Mouse (Mus musculus) embryo, embryonic 11.5 days (tissue): ENCODE results near the gene Timm17a.

Experiments
- DNase-seq: peaks from one replicate; pipeline ENCODE4 v3.0.0-alpha.2; 2012; ENCODE audit warnings: low read depth, low spot score

The Timm17a gene

GRCm38 (mm10) chr1:135313284-135314031, at the start of gene Timm17a:
TSS of gene Timm17a (minus strand) at chr1:135313778.
- peak; percentile 85 for DNase-seq

GRCm38 (mm10) chr1:135362115-135362514, 48.5 kb upstream of the Timm17a start:
- DNase-seq, result no peak

- DNase-seq, result no peak
Measured at GRCm38 (mm10) chr1:135361491-135361890, 47.9 kb upstream of the Timm17a start.

- no peak for DNase-seq
Measured at GRCm38 (mm10) chr1:135359071-135359470, 45.5 kb upstream of the Timm17a start.

GRCm38 (mm10) chr1:135351953-135352352, 38.4 kb upstream of the Timm17a start:
- DNase-seq, result no peak

- no peak for DNase-seq
Measured at GRCm38 (mm10) chr1:135347498-135348169, 34.1 kb upstream of the Timm17a start.

GRCm38 (mm10) chr1:135346891-135347290, 33.3 kb upstream of the Timm17a start:
- DNase-seq, result no peak

- no peak for DNase-seq
Measured at GRCm38 (mm10) chr1:135344026-135344425, 30.4 kb upstream of the Timm17a start.

GRCm38 (mm10) chr1:135341947-135342346, 28.4 kb upstream of the Timm17a start:
- DNase-seq, result no peak

- DNase-seq, result no peak
Measured at GRCm38 (mm10) chr1:135330578-135330977, 17.0 kb upstream of the Timm17a start.

GRCm38 (mm10) chr1:135328368-135328767, 14.8 kb upstream of the Timm17a start:
- no peak for DNase-seq

GRCm38 (mm10) chr1:135325934-135326333, 12.4 kb upstream of the Timm17a start:
- no peak for DNase-seq

- DNase-seq, result peak; percentile 57
Measured at GRCm38 (mm10) chr1:135324571-135324970, 11.0 kb upstream of the Timm17a start, which contains the start of gene Lmod1. TSS of gene Lmod1 (plus strand) at chr1:135324807.

- no peak for DNase-seq
Measured at GRCm38 (mm10) chr1:135323367-135323901, 9.9 kb upstream of the Timm17a start.

GRCm38 (mm10) chr1:135312201-135312600, 1.4 kb downstream of the Timm17a start:
- no peak for DNase-seq

- DNase-seq, result no peak
Measured at GRCm38 (mm10) chr1:135311356-135311755, 2.2 kb downstream of the Timm17a start.

- no peak for DNase-seq
Measured at GRCm38 (mm10) chr1:135290908-135291307, 22.7 kb downstream of the Timm17a start.

- DNase-seq, result no peak
Measured at GRCm38 (mm10) chr1:135286311-135286710, 27.3 kb downstream of the Timm17a start.

- DNase-seq, result peak; percentile 45
Measured at GRCm38 (mm10) chr1:135283826-135284291, 29.7 kb downstream of the Timm17a start, which contains the start of gene Rnpep. TSS of gene Rnpep (minus strand) at chr1:135284084.

GRCm38 (mm10) chr1:135283287-135283825, 30.2 kb downstream of the Timm17a start:
- peak; percentile 29 for DNase-seq

- no peak for DNase-seq
Measured at GRCm38 (mm10) chr1:135282536-135283286, 30.9 kb downstream of the Timm17a start.
